Mouse (Mus musculus) E14TG2a.4 (cell line): ENCODE results near the gene Sec1.

Experiments used
- CTCF ChIP-seq: conservative IDR thresholded peaks from 2 replicates; pipeline ENCODE4 v1.5.1; 2014; ENCODE audit warnings: low read length
- NANOG ChIP-seq: IDR thresholded peaks from 2 replicates; pipeline ENCODE4 v1.6.1; 2014; ENCODE audit warnings: borderline replicate concordance, low read length, mixed read lengths

GRCm38 (mm10) chr7:45645591-45645971, 48.6 kb downstream of the Sec1 start:
- TF ChIP-seq CTCF (no peak), NANOG (no peak)
